25 mouse cellular contexts compared by ENCODE assay signal in the genomic region with DNA sequence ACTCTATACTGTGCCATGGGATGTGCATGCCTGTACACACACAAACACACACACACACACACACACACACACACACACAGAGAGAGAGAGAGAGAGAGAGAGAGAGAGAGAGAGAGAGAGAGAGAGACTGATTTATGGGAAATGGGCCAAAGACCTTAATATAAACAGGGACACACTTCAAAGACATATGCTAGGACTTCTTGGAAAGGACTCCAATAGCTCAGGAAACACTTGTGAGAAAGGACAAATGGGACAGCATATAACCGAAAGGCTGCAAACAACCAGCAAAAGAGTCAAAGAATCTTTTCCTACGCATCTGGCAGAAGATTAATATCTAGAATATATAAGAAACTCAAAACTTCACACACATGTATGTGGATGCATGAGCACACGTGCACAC. TPM values are rescaled to one million over a fixed set of nuclear protein-coding genes. Genes with fewer than 3 reads are reported as not detected.
A peak's percentile ranks its signal among the peaks of the same experiment; 100 is the strongest.
DNase-seq lines count a peak whose midpoint lies in the region; ATAC-seq lines count a peak whose summit lies in the region.
"Had no signal": no experiment of that assay in that cellular context is flagged by ENCODE, and none has a peak within 500 bp of the region (broad histone marks: within the 10 kb centered on the region; RNA-seq: fewer than 3 reads in every experiment).

No protein-coding gene starts in this region.

- no peaks in the 10 kb centered on the region for H3K9me3 ChIP-seq in heart, embryonic 12.5 days (replicated peaks)
- H3K9me3 ChIP-seq in heart, embryonic 16.5 days (replicated peaks; ENCODE audit: control insufficient read depth, low read length): no peaks in the 10 kb centered on the region
- no peaks in the 10 kb centered on the region for H3K9me3 ChIP-seq in lung, embryonic 16.5 days (ENCODE audit: control insufficient read depth, low read length)
- H3K9me3 ChIP-seq: embryonic facial prominence, embryonic 12.5 days; embryonic facial prominence, embryonic 15.5 days; hindbrain, embryonic 12.5 days; hindbrain, embryonic 15.5 days had no signal

- no peak for DNase-seq in heart, adult 8-10 months (ENCODE audit: low spot score)
- DNase-seq in heart, postnatal 10 days: no peak
- no peak for DNase-seq in lung, adult 18-20 months
- DNase-seq: adrenal gland, adult 2 months; adrenal gland, postnatal 14 days; cerebellum, adult 11 months; cerebellum, adult 2 months; cerebellum, adult 9-11 months; cerebellum, postnatal 25 days; forebrain, postnatal 0 days; gastrocnemius, postnatal 36 days; heart, adult 2 months had no signal

- no peak overlapping the region for H3K4me3 ChIP-seq in heart, embryonic 12.5 days
- H3K4me3 ChIP-seq in heart, embryonic 16.5 days (ENCODE audit: low read length): no peak overlapping the region
- H3K4me3 ChIP-seq in lung, embryonic 16.5 days (ENCODE audit: low read length): no peak overlapping the region
- H3K4me3 ChIP-seq: embryonic facial prominence, embryonic 12.5 days; embryonic facial prominence, embryonic 15.5 days; heart, adult 2 months; hindbrain, embryonic 12.5 days; hindbrain, embryonic 15.5 days had no signal

- ATAC-seq in heart, embryonic 12.5 days (ENCODE audit: insufficient number of reproducible peaks, low FRiP score): no peak
- ATAC-seq in heart, embryonic 16.5 days (replicated peaks; ENCODE audit: extremely low read depth, insufficient read depth, low FRiP score): no peak
- ATAC-seq in lung, embryonic 16.5 days (ENCODE audit: low read depth): peak; percentile 47; the same call in 1 of the 2 replicates
- ATAC-seq: CD4-positive, CD25-positive, alpha-beta regulatory T cell, adult 4 months; forebrain, embryonic 14.5 days; forebrain, postnatal 0 days; intestine, postnatal 0 days had no signal

- H3K27ac ChIP-seq in heart, embryonic 12.5 days (ENCODE audit: poor library complexity, severe bottlenecking): 0 out of 2 replicates have a peak overlapping the region, but pooled peaks have one; percentile 3
- H3K27ac ChIP-seq in heart, embryonic 16.5 days (ENCODE audit: low read length): peak overlapping the region; percentile 38
- H3K27ac ChIP-seq in lung, embryonic 16.5 days (ENCODE audit: low read length): no peak overlapping the region
- H3K27ac ChIP-seq: embryonic facial prominence, embryonic 12.5 days; embryonic facial prominence, embryonic 15.5 days; heart, adult 2 months; hindbrain, embryonic 12.5 days; hindbrain, embryonic 15.5 days had no signal

- H3K4me2 ChIP-seq in heart, embryonic 12.5 days: no peak overlapping the region
- no peak overlapping the region for H3K4me2 ChIP-seq in heart, embryonic 16.5 days (ENCODE audit: low read depth, low read length)
- H3K4me2 ChIP-seq in lung, embryonic 16.5 days (ENCODE audit: low read depth, low read length): no peak overlapping the region
- H3K4me2 ChIP-seq: embryonic facial prominence, embryonic 12.5 days; embryonic facial prominence, embryonic 15.5 days; hindbrain, embryonic 12.5 days; hindbrain, embryonic 15.5 days had no signal

- H3K4me1 ChIP-seq in heart, embryonic 12.5 days (replicated peaks): peaks cover 70% of the 10 kb centered on the region
- H3K4me1 ChIP-seq in heart, embryonic 16.5 days (ENCODE audit: control insufficient read depth, insufficient read depth, low read length): peaks cover 62% of the 10 kb centered on the region
- H3K4me1 ChIP-seq in lung, embryonic 16.5 days (replicated peaks; ENCODE audit: control insufficient read depth, insufficient read depth, low read length): peaks cover 68% of the 10 kb centered on the region
- H3K4me1 ChIP-seq: hindbrain, embryonic 15.5 days had no signal

- H3K36me3 ChIP-seq in heart, embryonic 12.5 days: no peaks in the 10 kb centered on the region
- no peaks in the 10 kb centered on the region for H3K36me3 ChIP-seq in heart, embryonic 16.5 days (ENCODE audit: control insufficient read depth, insufficient read depth)
- no peaks in the 10 kb centered on the region for H3K36me3 ChIP-seq in lung, embryonic 16.5 days (ENCODE audit: control insufficient read depth, insufficient read depth, low read length)
- H3K36me3 ChIP-seq: embryonic facial prominence, embryonic 12.5 days; embryonic facial prominence, embryonic 15.5 days; hindbrain, embryonic 12.5 days; hindbrain, embryonic 15.5 days had no signal

- intact Hi-C loops in heart, postnatal 10 days (cut with DNase I): no loop called here

- 68% methylated on average over 3 of the region's 3 CpGs for WGBS in heart, embryonic 12.5 days
- 72% methylated on average over 3 of the region's 3 CpGs for WGBS in heart, embryonic 16.5 days
- WGBS in lung, embryonic 16.5 days: 34% methylated on average over 3 of the region's 3 CpGs

- H3K9ac ChIP-seq in heart, embryonic 12.5 days: no peak overlapping the region
- H3K9ac ChIP-seq in heart, embryonic 16.5 days (ENCODE audit: low read length): no peak overlapping the region
- no peak overlapping the region for H3K9ac ChIP-seq in lung, embryonic 16.5 days (ENCODE audit: low read length)
- H3K9ac ChIP-seq: embryonic facial prominence, embryonic 12.5 days; embryonic facial prominence, embryonic 15.5 days; forebrain, postnatal 0 days; hindbrain, embryonic 12.5 days; hindbrain, embryonic 15.5 days had no signal

- H3K27me3 ChIP-seq in heart, embryonic 12.5 days (replicated peaks): no peaks in the 10 kb centered on the region
- H3K27me3 ChIP-seq in heart, embryonic 16.5 days (ENCODE audit: control insufficient read depth, insufficient read depth, low read length): no peaks in the 10 kb centered on the region
- no peaks in the 10 kb centered on the region for H3K27me3 ChIP-seq in lung, embryonic 16.5 days (ENCODE audit: control insufficient read depth, insufficient read depth, low read depth, low read length)
- H3K27me3 ChIP-seq: embryonic facial prominence, embryonic 12.5 days; embryonic facial prominence, embryonic 15.5 days; hindbrain, embryonic 12.5 days; hindbrain, embryonic 15.5 days had no signal

RNA-seq across cellular contexts. Expression of gene Pdzrn3, which starts 43.2 kb away (rescaled TPM):
- 13.6 and 14.0 TPM in 2 replicates for polyA plus RNA-seq in heart, embryonic 12.5 days (2016; fragmentation: Nextera tagmentation; extraction: Ambion mirVana)
- total RNA-seq in heart, adult 8-10 months (2022): 10 to 100 TPM; 25.9 to 30.4 (median 28.3) TPM
- polyA plus RNA-seq in heart, embryonic 16.5 days (2015; fragmentation: Nextera tagmentation; extraction: Ambion mirVana): 13.1 and 14.5 TPM in 2 replicates
- total RNA-seq in heart, postnatal 10 days (2021): 10 to 100 TPM; 41.4 to 69.5 TPM
- polyA plus RNA-seq in lung, embryonic 16.5 days (2015; fragmentation: Nextera tagmentation; extraction: Ambion mirVana): 7.0 and 8.2 TPM in 2 replicates
- total RNA-seq: common myeloid progenitor, adult 5-6 weeks; granulocyte monocyte progenitor cell, adult 5-6 weeks; hematopoietic stem cell, adult 5-6 weeks had no signal
- polyA plus RNA-seq: CD4-positive, CD25-positive, alpha-beta regulatory T cell, adult 4 months had no signal
